20 mouse cellular contexts compared by ENCODE assay signal in genomic region chr3:68642935-68643334, GRCm38 (mm10). TPM values are rescaled to one million over a fixed set of nuclear protein-coding genes. Genes with fewer than 3 reads are reported as not detected.
DNase-seq lines count a peak whose midpoint lies in the region; ATAC-seq lines count a peak whose summit lies in the region.
"Had no signal": no experiment of that assay in that cellular context is flagged by ENCODE, and none has a peak within 500 bp of the region (broad histone marks: within the 10 kb centered on the region; RNA-seq: fewer than 3 reads in every experiment).

No protein-coding gene starts in this region.

- DNase-seq in 416B (ENCODE audit: low read depth) = peak; percentile 42
- DNase-seq in heart, adult 8-10 months (ENCODE audit: low spot score) = no peak
- no peak for DNase-seq in lung, postnatal 25 days (ENCODE audit: low spot score)
- DNase-seq: adrenal gland, adult 8-10 months; adrenal gland, postnatal 25 days; cerebellum, adult 18-20 months; cerebellum, adult 9-10 months; cerebellum, postnatal 14 days; embryo, embryonic 11 days; gastrocnemius, postnatal 10 days; heart, postnatal 10 days; heart, postnatal 36 days had no signal

- peak; percentile 30 for ATAC-seq in common myeloid progenitor, adult 5-6 weeks (replicated peaks; ENCODE audit: low read depth, poor library complexity, severe bottlenecking)
- ATAC-seq in megakaryocyte progenitor cell, adult 5-6 weeks (replicated peaks; ENCODE audit: poor library complexity) = peak; percentile 37
- no peak for ATAC-seq in cerebellum, adult (ENCODE audit: insufficient number of reproducible peaks, low FRiP score, low TSS enrichment)
- ATAC-seq: activated CD4-positive, CD25-positive, alpha-beta regulatory T cell, adult 4 months; forebrain, embryonic 15.5 days; hindbrain, embryonic 16.5 days; intestine, embryonic 15.5 days had no signal

RNA-seq across cellular contexts. Expression of gene Il12a, which starts 47.5 kb away (rescaled TPM):
- total RNA-seq in common myeloid progenitor, adult 5-6 weeks (2017) = 55.4 and 71.9 TPM in 2 replicates
- 41.2 and 51.4 TPM in 2 replicates for total RNA-seq in megakaryocyte progenitor cell, adult 5-6 weeks (2015)
- 30.2 and 46.1 TPM in 2 replicates for total RNA-seq in megakaryocyte progenitor cell, adult 5-6 weeks (2017)
- under 1 TPM in 3 of 4 experiments, not detected in 1; 0.22 to 0.78 (median 0.22) TPM for total RNA-seq in heart, adult 8-10 months (2022)
- total RNA-seq: ES-E14 had no signal

Comparison
In these comparisons a context has a peak if more than half of its experiments do, and no peak if none do; other contexts are left out.
1. RNA of gene Il12a, which starts 47.5 kb away (total RNA-seq): 55.4 to 71.9 TPM in common myeloid progenitor, adult 5-6 weeks and 30.2 to 51.4 TPM in megakaryocyte progenitor cell, adult 5-6 weeks; 0.22 to 0.78 TPM in heart, adult 8-10 months; every median in the first group is over 10 times any median in the second.